Mouse (Mus musculus): ENCODE data around the gene Mcrip1. TPM values are rescaled to one million over a fixed set of nuclear protein-coding genes. Genes with fewer than 3 reads are reported as not detected.

Mcrip1 gene
- polyA plus RNA-seq, 1 experiment, result 30.3 TPM

- H3K4me3 ChIP-seq (ENCODE audit: low read depth, low read length), result no peak overlapping the region
- H3K36me3 ChIP-seq (ENCODE audit: control insufficient read depth, insufficient read depth, low read length), result no peaks in the 10 kb centered on the region
- 66% methylated on average over 3 of the region's 3 CpGs for WGBS
- TF ChIP-seq POLR2A (IDR thresholded peaks at IDR 0.05; ENCODE audit: low read depth, low read length), result no peak
- TF ChIP-seq CTCF (IDR thresholded peaks at IDR 0.05; ENCODE audit: extremely low read depth, insufficient read length, insufficient replicate concordance, low read depth, low read length), result no peak
- peaks cover 27% of the 10 kb centered on the region for H3K4me1 ChIP-seq (ENCODE audit: control insufficient read depth, insufficient read depth, insufficient read length, low read length)
- no peaks in the 10 kb centered on the region for H3K27me3 ChIP-seq (ENCODE audit: control insufficient read depth, insufficient read depth, low read length)
- H3K27ac ChIP-seq (ENCODE audit: insufficient read depth, low read depth, low read length), result no peak overlapping the region
These were observed 43.9 kb downstream of the Mcrip1 start for GRCm38 (mm10) chr11:120505661-120506060.

- H3K27me3 ChIP-seq (ENCODE audit: control insufficient read depth, insufficient read depth, low read length), result no peaks in the 10 kb centered on the region
- no peak overlapping the region for H3K27ac ChIP-seq (ENCODE audit: insufficient read depth, low read depth, low read length)
- 78% methylated on average over 4 of the region's 4 CpGs for WGBS
- H3K4me1 ChIP-seq (ENCODE audit: control insufficient read depth, insufficient read depth, insufficient read length, low read length), result peaks cover 24% of the 10 kb centered on the region; the same call in 1 of the 2 replicates
- H3K36me3 ChIP-seq (ENCODE audit: control insufficient read depth, insufficient read depth, low read length), result peaks cover 27% of the 10 kb centered on the region
- TF ChIP-seq CTCF (IDR thresholded peaks at IDR 0.05; ENCODE audit: extremely low read depth, insufficient read length, insufficient replicate concordance, low read depth, low read length), result no peak
- TF ChIP-seq POLR2A (IDR thresholded peaks at IDR 0.05; ENCODE audit: low read depth, low read length), result no peak
- no peak overlapping the region for H3K4me3 ChIP-seq (ENCODE audit: low read depth, low read length)
These were observed 47.8 kb downstream of the Mcrip1 start for GRCm38 (mm10) chr11:120501701-120502100.

GRCm38 (mm10) chr11:120501018-120501417 is 48.5 kb downstream of the Mcrip1 start:
- H3K4me1 ChIP-seq (ENCODE audit: control insufficient read depth, insufficient read depth, insufficient read length, low read length), result peaks cover 20% of the 10 kb centered on the region; the same call in 1 of the 2 replicates
- peaks cover 33% of the 10 kb centered on the region for H3K36me3 ChIP-seq (ENCODE audit: control insufficient read depth, insufficient read depth, low read length)
- no peaks in the 10 kb centered on the region for H3K27me3 ChIP-seq (ENCODE audit: control insufficient read depth, insufficient read depth, low read length)
- 26% methylated on average over 6 of the region's 6 CpGs for WGBS
- no peak overlapping the region for H3K27ac ChIP-seq (ENCODE audit: insufficient read depth, low read depth, low read length)
- TF ChIP-seq POLR2A (IDR thresholded peaks at IDR 0.05; ENCODE audit: low read depth, low read length) (no peak), CTCF (IDR thresholded peaks at IDR 0.05; ENCODE audit: extremely low read depth, insufficient read length, insufficient replicate concordance, low read depth, low read length) (no peak)
- no peak overlapping the region for H3K4me3 ChIP-seq (ENCODE audit: low read depth, low read length)

- Histone ChIP-seq H3K4me1 (ENCODE audit: control insufficient read depth, insufficient read depth, insufficient read length, low read length) (peaks cover 20% of the 10 kb centered on the region; the same call in 1 of the 2 replicates), H3K27ac (ENCODE audit: insufficient read depth, low read depth, low read length) (peak overlapping the region; percentile 57), H3K36me3 (ENCODE audit: control insufficient read depth, insufficient read depth, low read length) (peaks cover 39% of the 10 kb centered on the region), H3K27me3 (ENCODE audit: control insufficient read depth, insufficient read depth, low read length) (no peaks in the 10 kb centered on the region), H3K4me3 (ENCODE audit: low read depth, low read length) (no peak overlapping the region)
- no peak for TF ChIP-seq CTCF (IDR thresholded peaks at IDR 0.05; ENCODE audit: extremely low read depth, insufficient read length, insufficient replicate concordance, low read depth, low read length)
- no peak for TF ChIP-seq POLR2A (IDR thresholded peaks at IDR 0.05; ENCODE audit: low read depth, low read length)
- 2% methylated on average over 3 of the region's 3 CpGs for WGBS
These were observed 49.2 kb downstream of the Mcrip1 start for GRCm38 (mm10) chr11:120500357-120500756.

- Histone ChIP-seq H3K27me3 (ENCODE audit: control insufficient read depth, insufficient read depth, low read length) (no peaks in the 10 kb centered on the region), H3K4me3 (ENCODE audit: low read depth, low read length) (no peak overlapping the region), H3K4me1 (ENCODE audit: control insufficient read depth, insufficient read depth, insufficient read length, low read length) (peaks cover 20% of the 10 kb centered on the region; the same call in 1 of the 2 replicates), H3K27ac (ENCODE audit: insufficient read depth, low read depth, low read length) (peak overlapping the region; percentile 57), H3K36me3 (ENCODE audit: control insufficient read depth, insufficient read depth, low read length) (peaks cover 44% of the 10 kb centered on the region)
- TF ChIP-seq CTCF (IDR thresholded peaks at IDR 0.05; ENCODE audit: extremely low read depth, insufficient read length, insufficient replicate concordance, low read depth, low read length), result no peak
- no peak for TF ChIP-seq POLR2A (IDR thresholded peaks at IDR 0.05; ENCODE audit: low read depth, low read length)
- 36% methylated on average over 6 of the region's 6 CpGs for WGBS
These were observed 49.6 kb downstream of the Mcrip1 start for GRCm38 (mm10) chr11:120499894-120500293.

- H3K36me3 ChIP-seq (ENCODE audit: control insufficient read depth, insufficient read depth, low read length), result peaks cover 53% of the 10 kb centered on the region
- H3K27me3 ChIP-seq (ENCODE audit: control insufficient read depth, insufficient read depth, low read length), result no peaks in the 10 kb centered on the region
- no peak overlapping the region for H3K27ac ChIP-seq (ENCODE audit: insufficient read depth, low read depth, low read length)
- 83% methylated on average over 5 of the region's 5 CpGs for WGBS
- peaks cover 21% of the 10 kb centered on the region; the same call in 1 of the 2 replicates for H3K4me1 ChIP-seq (ENCODE audit: control insufficient read depth, insufficient read depth, insufficient read length, low read length)
- no peak overlapping the region for H3K4me3 ChIP-seq (ENCODE audit: low read depth, low read length)
- TF ChIP-seq POLR2A (IDR thresholded peaks at IDR 0.05; ENCODE audit: low read depth, low read length) (no peak), CTCF (IDR thresholded peaks at IDR 0.05; ENCODE audit: extremely low read depth, insufficient read length, insufficient replicate concordance, low read depth, low read length) (no peak)
These were observed 50.6 kb downstream of the Mcrip1 start for GRCm38 (mm10) chr11:120498891-120499290.

- H3K4me3 ChIP-seq (ENCODE audit: low read depth, low read length), result no peak overlapping the region
- no peak overlapping the region for H3K27ac ChIP-seq (ENCODE audit: insufficient read depth, low read depth, low read length)
- H3K4me1 ChIP-seq (ENCODE audit: control insufficient read depth, insufficient read depth, insufficient read length, low read length), result peaks cover 24% of the 10 kb centered on the region; the same call in 1 of the 2 replicates
- peaks cover 53% of the 10 kb centered on the region for H3K36me3 ChIP-seq (ENCODE audit: control insufficient read depth, insufficient read depth, low read length)
- TF ChIP-seq POLR2A (IDR thresholded peaks at IDR 0.05; ENCODE audit: low read depth, low read length), result no peak
- no peak for TF ChIP-seq CTCF (IDR thresholded peaks at IDR 0.05; ENCODE audit: extremely low read depth, insufficient read length, insufficient replicate concordance, low read depth, low read length)
- no peaks in the 10 kb centered on the region for H3K27me3 ChIP-seq (ENCODE audit: control insufficient read depth, insufficient read depth, low read length)
- WGBS, result 82% methylated on average over 12 of the region's 12 CpGs
These were observed 51.3 kb downstream of the Mcrip1 start for GRCm38 (mm10) chr11:120498226-120498625.

Measured in small intestine, adult 2 months (tissue).